Mouse (Mus musculus) gonadal fat pad, adult 2 months (tissue): Measurements from ENCODE around the gene Oaf. TPM values are rescaled to one million over a fixed set of nuclear protein-coding genes. Genes with fewer than 3 reads are reported as not detected.

Experiments used
- DNase-seq: peaks from one replicate; pipeline ENCODE4 v3.0.0-alpha.2; 2012; ENCODE audit warnings: low read depth
- polyA plus RNA-seq: library from polyadenylated mRNA; depleted of rRNA; stranded (reverse); fragments of >200 nt; gene quantifications from 2 replicates; pipeline ENCODE4 v1.2.3, GENCODE M21; 2012

Gene Oaf
- polyA plus RNA-seq, 1 experiment: 40.7 TPM

GRCm38 (mm10) chr9:43245801-43246570, 6.3 kb upstream of the Oaf start:
- no peak for DNase-seq

GRCm38 (mm10) chr9:43242432-43242831, 2.7 kb upstream of the Oaf start:
- DNase-seq: no peak

- no peak for DNase-seq
These were observed 2.3 kb upstream of the Oaf start for GRCm38 (mm10) chr9:43241970-43242369.

GRCm38 (mm10) chr9:43241291-43241690, 1.6 kb upstream of the Oaf start:
- no peak for DNase-seq

GRCm38 (mm10) chr9:43240594-43240900, 836 bp upstream of the Oaf start:
- no peak for DNase-seq

GRCm38 (mm10) chr9:43238631-43239545, 823 bp downstream of the Oaf start:
- no peak for DNase-seq

- no peak for DNase-seq
These were observed 1.5 kb downstream of the Oaf start for GRCm38 (mm10) chr9:43238167-43238566.

- DNase-seq: no peak
These were observed 2.5 kb downstream of the Oaf start for GRCm38 (mm10) chr9:43237111-43237775.

- DNase-seq: no peak
These were observed 3.1 kb downstream of the Oaf start for GRCm38 (mm10) chr9:43236576-43236975.

GRCm38 (mm10) chr9:43236106-43236505, 3.6 kb downstream of the Oaf start:
- DNase-seq: no peak

GRCm38 (mm10) chr9:43235336-43235735, 4.4 kb downstream of the Oaf start:
- DNase-seq: no peak

GRCm38 (mm10) chr9:43234496-43234895, 5.2 kb downstream of the Oaf start:
- DNase-seq: no peak

GRCm38 (mm10) chr9:43233515-43233914, 6.2 kb downstream of the Oaf start:
- DNase-seq: no peak

- no peak for DNase-seq
These were observed 6.7 kb downstream of the Oaf start for GRCm38 (mm10) chr9:43233044-43233443.

GRCm38 (mm10) chr9:43232286-43232685, 7.4 kb downstream of the Oaf start:
- DNase-seq: no peak

GRCm38 (mm10) chr9:43231805-43232204, 7.9 kb downstream of the Oaf start:
- no peak for DNase-seq

GRCm38 (mm10) chr9:43230886-43231285, 8.8 kb downstream of the Oaf start:
- no peak for DNase-seq

- no peak for DNase-seq
These were observed 9.7 kb downstream of the Oaf start for GRCm38 (mm10) chr9:43229962-43230361.

GRCm38 (mm10) chr9:43229398-43229895, 10.3 kb downstream of the Oaf start:
- DNase-seq: no peak

- no peak for DNase-seq
These were observed 11.0 kb downstream of the Oaf start for GRCm38 (mm10) chr9:43228745-43229144.

- no peak for DNase-seq
These were observed 12.1 kb downstream of the Oaf start for GRCm38 (mm10) chr9:43227626-43228025.

GRCm38 (mm10) chr9:43226573-43227160, 13.0 kb downstream of the Oaf start:
- DNase-seq: no peak
